Mouse (Mus musculus) limb, embryonic 13.5 days (tissue): ENCODE measurements around the gene Hinfp. TPM values are rescaled to one million over a fixed set of nuclear protein-coding genes. Genes with fewer than 3 reads are reported as not detected.

Source experiments
- ATAC-seq: fragments of 200-750 bp; cut with Nextera tagmentation; 2 replicates; pipeline ENCODE4 v1.8.0; 2017; ENCODE audit warnings: low read depth, moderate number of reproducible peaks, moderate TSS enrichment; ENCODE audit not compliant: low FRiP score
- H3K27ac ChIP-seq: fragments of 300-500 bp; sonication (generic); 2 replicates; pipeline ENCODE4 v1.5.1; 2015; ENCODE audit warnings: inconsistent platforms, mild to moderate bottlenecking, moderate library complexity
- H3K27me3 ChIP-seq: fragments of 300-500 bp; sonication (generic); 2 replicates; pipeline ENCODE4 v1.6.1; 2015; ENCODE audit warnings: mild to moderate bottlenecking, inconsistent platforms
- H3K36me3 ChIP-seq: fragments of 300-500 bp; sonication (generic); 2 replicates; pipeline ENCODE4 v1.6.1; 2015; ENCODE audit warnings: inconsistent platforms, mild to moderate bottlenecking, moderate library complexity
- H3K4me1 ChIP-seq: fragments of 300-500 bp; sonication (generic); 2 replicates; pipeline ENCODE4 v1.6.1; 2015; ENCODE audit warnings: inconsistent platforms
- H3K4me2 ChIP-seq: fragments of 300-500 bp; sonication (generic); replicated peaks from 2 replicates; pipeline ENCODE4 v1.6.1; 2015; ENCODE audit warnings: inconsistent platforms, mild to moderate bottlenecking, moderate library complexity
- H3K4me3 ChIP-seq: fragments of 300-500 bp; sonication (generic); 2 replicates; pipeline ENCODE4 v1.5.1; 2015; ENCODE audit warnings: moderate library complexity, mild to moderate bottlenecking, inconsistent platforms
- H3K9ac ChIP-seq: fragments of 300-500 bp; sonication (generic); 2 replicates; pipeline ENCODE4 v1.6.1; 2015; ENCODE audit warnings: mild to moderate bottlenecking, inconsistent platforms
- H3K9me3 ChIP-seq: fragments of 300-500 bp; sonication (generic); 2 replicates; pipeline ENCODE4 v1.6.1; 2016; ENCODE audit warnings: inconsistent platforms
- WGBS: fragments of 180-500 bp; shearing (Covaris S2); methylation state at CpG from one replicate; pipeline ENCODE4 v1.1.7; 2015; 5-methylcytosine and 5-hydroxymethylcytosine counted together
- microRNA-seq: library from miRNA; unstranded; fragments of <30 nt; microRNA quantifications from one replicate; pipeline ENCODE4, GENCODE M21; 2016
- polyA plus RNA-seq: library from polyadenylated mRNA; unstranded; fragments of >200 nt; fragmentation: Nextera tagmentation; extraction: Ambion mirVana; gene quantifications from 2 replicates; pipeline ENCODE4 v1.2.1, GENCODE M21; 2015

The Hinfp gene
- polyA plus RNA-seq, 1 experiment from 2014 or later = 29.6 TPM

DNA sequence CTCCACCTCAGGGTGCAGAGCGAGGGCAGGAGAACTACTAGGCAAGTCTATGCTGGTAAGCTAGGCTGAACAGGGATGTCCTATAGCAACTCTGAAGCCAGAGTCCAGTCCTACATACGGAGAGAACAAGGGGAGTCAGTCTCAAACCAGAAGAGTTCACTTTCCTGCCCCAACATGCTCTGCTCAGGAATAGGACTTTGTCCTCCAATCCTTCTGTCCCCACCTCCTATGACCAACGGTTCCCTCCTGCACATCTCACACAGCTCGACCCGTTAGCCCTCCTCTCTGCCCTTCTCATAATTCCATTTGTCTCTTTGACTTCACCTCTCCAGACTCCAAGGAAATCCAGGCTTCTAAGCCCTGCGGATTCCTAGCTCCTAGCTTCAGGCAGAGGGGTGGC lies 57.6 kb downstream of the Hinfp start:
- no peak overlapping the region for H3K9ac ChIP-seq
- H3K4me2 ChIP-seq = no peak overlapping the region
- no peak overlapping the region for H3K27ac ChIP-seq
- H3K4me1 ChIP-seq = peaks cover 4% of the 10 kb centered on the region; the same call in 1 of the 2 replicates
- H3K4me3 ChIP-seq = no peak overlapping the region
- no peaks in the 10 kb centered on the region for H3K9me3 ChIP-seq
- no peaks in the 10 kb centered on the region; the same call in 1 of the 2 replicates for H3K36me3 ChIP-seq
- no peak for ATAC-seq
- 75% methylated on average over 6 of the region's 6 CpGs for WGBS
- H3K27me3 ChIP-seq = no peaks in the 10 kb centered on the region

DNA sequence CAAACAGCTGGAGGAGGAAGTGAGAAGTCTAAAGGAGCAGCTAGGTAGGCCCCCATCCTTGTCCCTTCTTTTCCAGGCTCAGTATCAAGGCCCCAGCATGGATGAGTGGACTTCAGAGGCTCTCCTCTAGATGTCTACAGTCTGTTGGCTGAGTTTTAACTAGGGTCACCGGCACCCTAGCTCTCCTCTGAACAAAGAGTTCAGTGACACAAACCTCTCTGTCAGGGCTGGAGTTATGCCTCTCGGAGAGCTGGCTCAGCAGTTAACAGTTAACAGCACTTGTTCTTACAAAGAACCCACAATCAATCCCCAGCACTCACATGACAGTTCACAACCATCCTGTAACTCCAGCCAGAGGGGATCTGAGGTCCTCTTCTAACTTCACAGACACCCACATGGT lies 61.9 kb downstream of the Hinfp start:
- no peak overlapping the region for H3K4me3 ChIP-seq
- H3K36me3 ChIP-seq = no peaks in the 10 kb centered on the region
- H3K4me1 ChIP-seq = peaks cover 3% of the 10 kb centered on the region; the same call in 1 of the 2 replicates
- 61% methylated on average over 2 of the region's 2 CpGs for WGBS
- no peak overlapping the region for H3K9ac ChIP-seq
- H3K4me2 ChIP-seq = no peak overlapping the region
- no peak overlapping the region for H3K27ac ChIP-seq
- H3K27me3 ChIP-seq = no peaks in the 10 kb centered on the region; the same call in 1 of the 2 replicates
- H3K9me3 ChIP-seq = no peaks in the 10 kb centered on the region
- no peak for ATAC-seq

Small RNAs within 50 kb of the gene (microRNA-seq; reads per million reads assigned to microRNA genes)
- gene Gm44335 = not detected

Other genes starting within 250 kb of the Hinfp start
- 14.6 and 14.7 TPM in 2 replicates for gene Usp2, start 238.7 kb downstream of the Hinfp start, polyA plus RNA-seq
- gene Mfrp, start 203.9 kb downstream of the Hinfp start, polyA plus RNA-seq = 0.13 and 0.17 TPM in 2 replicates
- gene C1qtnf5, start 198.4 kb downstream of the Hinfp start, polyA plus RNA-seq = 2.6 and 3.4 TPM in 2 replicates
- gene Gm49380, start 192.2 kb downstream of the Hinfp start, polyA plus RNA-seq = 0.09 and 0.10 TPM in 2 replicates
- gene Rnf26, start 192.2 kb downstream of the Hinfp start, polyA plus RNA-seq = 79.6 and 84.1 TPM in 2 replicates
- gene Mcam, start 171.2 kb downstream of the Hinfp start, polyA plus RNA-seq = 29.6 and 30.4 TPM in 2 replicates
- 17.5 and 19.6 TPM in 2 replicates for gene Cbl, start 71.6 kb downstream of the Hinfp start, polyA plus RNA-seq
- not detected in 2 replicates for gene Ccdc153, start 65.0 kb downstream of the Hinfp start, polyA plus RNA-seq
- 0.09 and 0.11 TPM in 2 replicates for gene Pdzd3, start 54.2 kb downstream of the Hinfp start, polyA plus RNA-seq
- 8.2 and 8.3 TPM in 2 replicates for gene Nlrx1, start 37.1 kb downstream of the Hinfp start, polyA plus RNA-seq
- gene Abcg4, start 17.1 kb downstream of the Hinfp start, polyA plus RNA-seq = 7.3 and 7.4 TPM in 2 replicates
- gene C2cd2l, start 14.6 kb upstream of the Hinfp start, polyA plus RNA-seq = 6.8 and 7.8 TPM in 2 replicates
- gene Dpagt1, start 20.3 kb upstream of the Hinfp start, polyA plus RNA-seq = 40.2 and 40.5 TPM in 2 replicates
- 382 and 390 TPM in 2 replicates for gene H2afx, start 29.0 kb upstream of the Hinfp start, polyA plus RNA-seq
- gene Hmbs, start 38.6 kb upstream of the Hinfp start, polyA plus RNA-seq = 111 and 116 TPM in 2 replicates
- gene Vps11, start 56.0 kb upstream of the Hinfp start, polyA plus RNA-seq = 27.8 and 28.9 TPM in 2 replicates
- gene Hyou1, start 73.8 kb upstream of the Hinfp start, polyA plus RNA-seq = 30.9 and 36.8 TPM in 2 replicates
- gene Slc37a4, start 91.2 kb upstream of the Hinfp start, polyA plus RNA-seq = 11.1 and 11.5 TPM in 2 replicates
- 1,961 and 2,001 TPM in 2 replicates for gene Rps25, start 101.5 kb upstream of the Hinfp start, polyA plus RNA-seq
- 160 and 165 TPM in 2 replicates for gene Trappc4, start 101.9 kb upstream of the Hinfp start, polyA plus RNA-seq
- 32.2 and 35.5 TPM in 2 replicates for gene Ccdc84, start 112.9 kb upstream of the Hinfp start, polyA plus RNA-seq
- not detected in 2 replicates for gene Foxr1, start 135.5 kb upstream of the Hinfp start, polyA plus RNA-seq
- 0.31 and 0.36 TPM in 2 replicates for gene Upk2, start 149.3 kb upstream of the Hinfp start, polyA plus RNA-seq
- 14.5 and 15.0 TPM in 2 replicates for gene Bcl9l, start 177.2 kb upstream of the Hinfp start, polyA plus RNA-seq